Mouse (Mus musculus) forebrain, embryonic 10.5 days (tissue): Measurements from ENCODE around the gene C5ar2. TPM values are rescaled to one million over a fixed set of nuclear protein-coding genes. Genes with fewer than 3 reads are reported as not detected.

Experiments used
- polyA plus RNA-seq: library from polyadenylated mRNA; unstranded; fragments of >200 nt; fragmentation: Nextera tagmentation; extraction: Ambion mirVana; gene quantifications from 2 replicates; pipeline ENCODE4 v1.2.1, GENCODE M21; 2016

The C5ar2 gene
- polyA plus RNA-seq, 1 experiment from 2014 or later, result 0.09 TPM

Other genes with a start within 250 kb of the C5ar2 start
- 7.0 and 7.7 TPM in 2 replicates for gene Bicra, start 196.2 kb downstream of the C5ar2 start, polyA plus RNA-seq
- 0.10 TPM in 1 of 2 replicates, not detected in the other for gene Zfp541, start 182.3 kb downstream of the C5ar2 start, polyA plus RNA-seq
- gene Napa, start 145.7 kb downstream of the C5ar2 start, polyA plus RNA-seq, result 169 and 171 TPM in 2 replicates
- gene Kptn, start 124.3 kb downstream of the C5ar2 start, polyA plus RNA-seq, result 26.0 and 28.8 TPM in 2 replicates
- 0.22 and 0.34 TPM in 2 replicates for gene Slc8a2, start 114.3 kb downstream of the C5ar2 start, polyA plus RNA-seq
- 56.7 and 57.5 TPM in 2 replicates for gene Meis3, start 69.1 kb downstream of the C5ar2 start, polyA plus RNA-seq
- gene Dhx34, start 22.1 kb downstream of the C5ar2 start, polyA plus RNA-seq, result 19.6 and 21.2 TPM in 2 replicates
- 0.50 and 0.80 TPM in 2 replicates for gene C5ar1, start 15.4 kb upstream of the C5ar2 start, polyA plus RNA-seq
- 5.6 and 6.3 TPM in 2 replicates for gene Inafm1, start 29.5 kb upstream of the C5ar2 start, polyA plus RNA-seq
- gene Ccdc9, start 42.6 kb upstream of the C5ar2 start, polyA plus RNA-seq, result 28.7 and 34.8 TPM in 2 replicates
- gene Bbc3, start 64.2 kb upstream of the C5ar2 start, polyA plus RNA-seq, result 16.4 and 18.8 TPM in 2 replicates
- gene Sae1, start 143.7 kb upstream of the C5ar2 start, polyA plus RNA-seq, result 505 and 521 TPM in 2 replicates
- 18.8 and 19.2 TPM in 2 replicates for gene Zc3h4, start 156.8 kb upstream of the C5ar2 start, polyA plus RNA-seq
- 64.4 and 68.5 TPM in 2 replicates for gene Tmem160, start 208.6 kb upstream of the C5ar2 start, polyA plus RNA-seq
- 0.71 and 1.2 TPM in 2 replicates for gene Npas1, start 233.6 kb upstream of the C5ar2 start, polyA plus RNA-seq